Mouse (Mus musculus) neural tube, embryonic 11.5 days (tissue): ENCODE data around the gene Pear1. TPM values are rescaled to one million over a fixed set of nuclear protein-coding genes. Genes with fewer than 3 reads are reported as not detected.
A peak's percentile ranks its signal among the peaks of the same experiment; 100 is the strongest.

Experiments
- ATAC-seq: fragments of 200-750 bp; cut with Nextera tagmentation; 2 replicates; pipeline ENCODE4 v1.8.0; 2017; ENCODE audit warnings: moderate number of reproducible peaks, mild to moderate bottlenecking, moderate TSS enrichment, moderate library complexity; ENCODE audit not compliant: insufficient read depth, low FRiP score, low TSS enrichment
- DNase-seq: peaks from one replicate; pipeline ENCODE4 v3.0.0-alpha.2; 2015; ENCODE audit warnings: low spot score
- H3K27ac ChIP-seq: fragments of 300-500 bp; sonication (generic); 2 replicates; pipeline ENCODE4 v1.5.1; 2014; ENCODE audit warnings: low read depth, mild to moderate bottlenecking, low read length
- H3K27me3 ChIP-seq: fragments of 300-500 bp; sonication (generic); 2 replicates; pipeline ENCODE4 v1.6.1; 2014; ENCODE audit warnings: mild to moderate bottlenecking, low read length, mixed read lengths; ENCODE audit not compliant: control insufficient read depth, insufficient read depth
- H3K36me3 ChIP-seq: fragments of 300-500 bp; sonication (generic); 2 replicates; pipeline ENCODE4 v1.6.1; 2014; ENCODE audit warnings: mild to moderate bottlenecking, low read length, moderate library complexity, mixed read lengths; ENCODE audit not compliant: control insufficient read depth, insufficient read depth
- H3K4me1 ChIP-seq: fragments of 300-500 bp; sonication (generic); 2 replicates; pipeline ENCODE4 v1.6.1; 2014; ENCODE audit warnings: low read length, mixed read lengths; ENCODE audit not compliant: control insufficient read depth, insufficient read depth
- H3K4me2 ChIP-seq: fragments of 300-500 bp; sonication (generic); 2 replicates; pipeline ENCODE4 v1.6.1; 2014; ENCODE audit warnings: low read depth, mild to moderate bottlenecking, moderate library complexity
- H3K4me3 ChIP-seq: fragments of 300-500 bp; sonication (generic); 2 replicates; pipeline ENCODE4 v1.5.1; 2014; ENCODE audit warnings: low read depth, low read length
- H3K9ac ChIP-seq: fragments of 300-500 bp; sonication (generic); 2 replicates; pipeline ENCODE4 v1.6.1; 2014; ENCODE audit warnings: mild to moderate bottlenecking, low read length
- H3K9me3 ChIP-seq: fragments of 300-500 bp; sonication (generic); 2 replicates; pipeline ENCODE4 v1.6.1; 2016; ENCODE audit warnings: low read length; ENCODE audit not compliant: control insufficient read depth
- WGBS: fragments of 180-500 bp; shearing (Covaris S2); extraction: QIAGEN DNeasy Blood & Tissue Kit; methylation state at CpG from one replicate; pipeline ENCODE4 v1.1.7; 2014; 5-methylcytosine and 5-hydroxymethylcytosine counted together
- polyA plus RNA-seq: library from polyadenylated mRNA; unstranded; fragments of >200 nt; fragmentation: Nextera tagmentation; extraction: Ambion mirVana; gene quantifications from 2 replicates; pipeline ENCODE4 v1.2.1, GENCODE M21; 2014

Pear1 gene
- polyA plus RNA-seq, 1 experiment from 2014 or later = 10.2 TPM

DNA sequence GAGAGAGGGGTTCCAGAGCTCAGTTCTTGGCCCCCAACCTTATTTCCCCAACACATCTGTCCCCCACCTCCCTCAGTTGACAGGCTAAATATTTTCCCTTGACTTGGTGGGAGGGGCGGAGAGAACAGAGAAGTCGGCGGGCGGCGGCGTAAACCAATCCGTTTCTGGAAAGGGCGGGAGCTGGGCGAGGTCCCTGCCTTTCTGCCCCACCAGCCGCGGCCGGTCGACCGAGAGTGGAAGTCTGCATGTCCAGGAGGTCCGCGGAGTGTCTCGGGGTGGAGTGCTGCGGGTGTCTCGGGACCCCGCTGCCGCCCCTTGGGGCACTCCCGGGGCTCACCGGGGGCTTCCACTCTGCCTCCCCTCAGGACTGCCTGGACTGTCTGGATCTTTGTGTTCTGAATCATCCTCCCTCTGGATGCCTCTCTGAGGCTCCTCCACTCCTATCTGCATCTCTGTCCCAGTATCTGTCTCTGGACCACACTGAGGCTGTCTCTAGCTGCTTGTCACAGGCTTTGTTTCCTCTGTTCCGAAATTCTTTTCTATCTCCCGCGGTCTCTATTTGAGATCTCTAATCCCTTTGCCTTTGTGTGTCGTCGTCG, 27.3 kb downstream of the Pear1 start, which contains the start of gene Insrr:
Gene Insrr (plus strand): TSS at position 216 of the 599 bp plus-strand sequence.
- whole genome bisulfite sequencing = 1% methylated on average over 29 of the region's 29 CpGs
- H3K9ac ChIP-seq = no peak within 1 kb of the TSS; the same call in 1 of the 2 replicates
- peak within 1 kb of the TSS; percentile 37 for H3K4me2 ChIP-seq
- peaks cover 13% of the 10 kb centered on the region for H3K4me1 ChIP-seq
- DNase-seq = peak; percentile 32
- no peak within 1 kb of the TSS for H3K27ac ChIP-seq
- no peak for ATAC-seq
- peak within 1 kb of the TSS; percentile 21 for H3K4me3 ChIP-seq
- H3K27me3 ChIP-seq = peaks cover 73% of the 10 kb centered on the region
- H3K36me3 ChIP-seq = no peaks in the 10 kb centered on the region
- no peaks in the 10 kb centered on the region for H3K9me3 ChIP-seq

DNA sequence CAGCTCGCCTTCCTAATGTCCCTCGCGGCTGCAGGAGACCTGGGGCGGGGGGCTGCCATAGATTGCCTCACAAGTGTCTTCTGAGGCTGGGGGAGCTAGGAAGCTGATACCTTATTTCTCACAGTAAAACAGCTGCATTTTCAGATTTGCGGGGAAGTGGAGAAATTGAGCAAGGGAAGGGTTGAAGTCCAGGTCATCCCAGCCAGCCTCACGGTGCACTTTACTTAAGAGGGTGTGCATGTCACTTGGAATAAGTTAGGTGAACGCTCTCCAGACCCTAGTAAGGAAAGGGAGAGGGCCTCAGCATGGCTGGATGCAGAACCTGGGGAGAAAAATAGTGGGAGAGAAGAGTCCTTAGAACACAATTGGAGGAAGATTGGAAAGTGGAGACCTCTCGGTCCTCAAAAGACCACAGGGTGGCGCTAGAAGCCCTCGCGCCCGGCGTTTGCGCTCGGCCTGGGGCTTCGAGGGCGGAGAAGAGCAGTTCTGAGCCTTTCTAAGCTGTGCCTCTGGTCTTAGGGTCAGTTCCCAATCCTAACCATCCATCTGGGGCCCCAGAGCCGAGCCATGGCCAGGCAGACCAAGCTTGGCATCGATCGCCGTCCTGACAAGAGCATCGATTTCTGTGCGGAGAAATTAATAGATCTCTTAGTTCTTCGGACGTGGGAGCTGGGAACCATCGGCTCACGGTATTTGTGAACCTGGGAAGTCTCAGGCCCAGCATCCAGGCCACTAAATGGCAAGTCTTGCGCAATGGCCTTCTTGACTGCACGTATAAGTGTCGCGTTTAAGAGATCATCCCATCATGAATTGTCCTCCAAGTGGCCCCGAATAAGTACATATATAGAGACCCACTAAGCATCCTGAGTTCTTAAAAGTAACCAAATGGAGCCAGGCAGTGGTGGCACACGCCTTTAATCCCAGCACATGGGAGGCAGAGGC, 28.5 kb downstream of the Pear1 start:
- H3K4me2 ChIP-seq = peak overlapping the region; percentile 38
- no peak overlapping the region for H3K9ac ChIP-seq
- DNase-seq (peak; percentile 81), ATAC-seq (no peak)
- peaks cover 13% of the 10 kb centered on the region for H3K4me1 ChIP-seq
- WGBS = 16% methylated on average over 33 of the region's 33 CpGs
- no peaks in the 10 kb centered on the region for H3K9me3 ChIP-seq
- peaks cover 70% of the 10 kb centered on the region for H3K27me3 ChIP-seq
- H3K4me3 ChIP-seq = peak overlapping the region; percentile 24; the same call in 1 of the 2 replicates
- no peak overlapping the region for H3K27ac ChIP-seq
- H3K36me3 ChIP-seq = no peaks in the 10 kb centered on the region

DNA sequence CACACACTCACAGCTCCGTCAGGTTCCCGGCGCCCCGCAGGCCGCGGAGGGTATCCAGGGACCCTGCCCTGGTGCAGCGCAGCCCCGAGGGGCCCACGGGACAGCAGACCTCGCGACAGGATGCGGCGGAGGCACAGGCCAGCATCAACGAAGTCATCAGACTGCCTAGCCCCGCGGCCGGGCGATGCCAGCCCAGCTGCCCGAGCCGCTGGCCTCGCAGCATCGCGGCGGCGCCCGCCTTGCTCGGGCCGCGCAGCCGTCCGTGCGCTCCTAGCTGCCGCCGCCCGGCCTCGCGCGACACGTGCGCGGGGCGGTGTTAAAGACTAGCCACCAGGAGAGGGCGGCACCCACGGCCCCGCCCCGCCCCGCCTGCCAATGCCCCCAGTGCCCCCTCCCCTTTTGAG, 29.2 kb downstream of the Pear1 start, which contains the start of gene Ntrk1:
Gene Ntrk1 (minus strand): TSS at position 241 of the 404 bp plus-strand sequence.
- Histone ChIP-seq H3K4me1 (peaks cover 16% of the 10 kb centered on the region), H3K27me3 (peaks cover 69% of the 10 kb centered on the region), H3K9ac (no peak within 1 kb of the TSS), H3K4me2 (peak within 1 kb of the TSS; percentile 38), H3K36me3 (no peaks in the 10 kb centered on the region), H3K27ac (no peak within 1 kb of the TSS), H3K9me3 (no peaks in the 10 kb centered on the region), H3K4me3 (peak within 1 kb of the TSS; percentile 24; the same call in 1 of the 2 replicates)
- ATAC-seq (no peak), DNase-seq (peak; percentile 59)
- WGBS = under 1% methylated on average over 39 of the region's 47 CpGs

DNA sequence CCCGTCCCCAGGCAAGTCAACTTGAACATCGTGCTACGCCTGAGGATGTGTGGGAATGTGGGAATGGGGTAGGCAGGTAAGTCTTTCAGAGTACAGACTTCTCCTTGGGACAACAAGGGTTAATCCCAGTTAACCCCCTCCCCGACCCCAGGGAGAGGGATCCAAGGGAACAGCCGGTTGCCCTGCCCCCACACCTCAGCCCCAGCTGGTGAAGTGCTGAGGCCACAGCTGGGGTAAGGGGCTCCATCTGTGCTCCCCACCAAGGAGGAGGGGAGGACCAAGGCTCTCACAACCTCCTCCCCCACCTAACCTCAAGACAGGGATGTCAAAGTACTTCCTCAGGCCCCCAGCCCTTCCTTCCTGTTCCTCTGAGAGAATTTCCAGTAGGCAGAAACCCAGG, 34.3 kb downstream of the Pear1 start:
- DNase-seq (peak; percentile 45), ATAC-seq (no peak)
- H3K9me3 ChIP-seq = no peaks in the 10 kb centered on the region
- no peak overlapping the region for H3K9ac ChIP-seq
- H3K27ac ChIP-seq = no peak overlapping the region
- peaks cover 30% of the 10 kb centered on the region for H3K27me3 ChIP-seq
- no peaks in the 10 kb centered on the region for H3K36me3 ChIP-seq
- 34% methylated on average over 5 of the region's 5 CpGs for WGBS
- no peak overlapping the region for H3K4me2 ChIP-seq
- H3K4me1 ChIP-seq = peaks cover 15% of the 10 kb centered on the region
- H3K4me3 ChIP-seq = no peak overlapping the region

DNA sequence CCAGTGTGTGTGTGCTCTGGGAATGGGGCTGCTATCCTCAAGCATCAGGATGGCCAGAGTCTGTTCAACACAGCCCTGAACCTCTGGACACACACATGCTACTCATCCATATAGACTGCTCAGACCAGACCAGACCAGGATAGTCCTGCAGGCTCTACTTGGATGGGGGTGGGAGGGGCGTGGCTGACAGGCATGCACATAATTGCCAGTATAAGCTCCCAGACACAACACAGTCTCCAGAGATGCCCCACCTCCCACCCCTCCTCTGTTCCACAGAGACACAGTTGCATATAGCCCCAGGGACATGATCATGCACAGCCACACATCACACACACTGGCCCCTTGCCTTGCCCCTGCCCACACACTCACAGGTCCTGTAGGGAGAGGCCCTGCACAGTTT, 34.9 kb downstream of the Pear1 start:
- Histone ChIP-seq H3K9ac (no peak overlapping the region), H3K4me3 (no peak overlapping the region), H3K4me2 (no peak overlapping the region), H3K36me3 (no peaks in the 10 kb centered on the region), H3K27ac (0 out of 2 replicates have a peak overlapping the region, but pooled peaks have one; percentile 8), H3K27me3 (peaks cover 25% of the 10 kb centered on the region), H3K4me1 (peaks cover 15% of the 10 kb centered on the region), H3K9me3 (no peaks in the 10 kb centered on the region)
- ATAC-seq (no peak), DNase-seq (no peak)
- 52% methylated on average over 1 of the region's 1 CpGs for WGBS

DNA sequence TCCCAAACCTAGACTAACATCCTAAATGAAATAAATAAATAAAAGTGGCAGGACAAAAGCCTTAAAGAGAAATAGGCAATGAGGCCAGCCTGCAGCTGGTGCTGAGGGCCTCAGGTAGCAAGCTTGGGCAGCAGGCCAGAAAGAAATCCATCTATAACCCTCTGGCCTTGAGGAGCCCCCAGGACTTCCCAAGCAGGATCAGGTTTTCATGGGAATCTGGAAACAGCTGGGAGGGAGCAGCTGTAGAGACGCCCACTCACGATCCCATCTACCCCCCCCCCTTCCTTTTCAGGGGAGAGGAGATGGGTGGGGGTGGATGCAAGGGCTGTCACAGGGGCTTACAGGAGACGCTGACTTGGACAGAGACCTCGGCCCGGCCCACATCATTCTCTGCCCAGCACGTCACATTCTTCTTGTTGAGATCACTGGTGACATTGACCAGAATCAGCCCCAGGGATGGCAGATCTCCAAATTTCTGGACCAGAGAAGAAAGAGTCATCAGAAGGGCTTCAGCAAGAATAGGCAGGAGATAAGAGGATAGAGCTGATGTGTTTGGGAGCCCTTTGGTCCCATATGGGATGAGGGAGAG, 38.4 kb downstream of the Pear1 start:
- H3K36me3 ChIP-seq = no peaks in the 10 kb centered on the region
- no peak overlapping the region for H3K4me2 ChIP-seq
- H3K27ac ChIP-seq = no peak overlapping the region
- peaks cover 15% of the 10 kb centered on the region for H3K4me1 ChIP-seq
- no peaks in the 10 kb centered on the region for H3K27me3 ChIP-seq
- no peak for ATAC-seq
- no peaks in the 10 kb centered on the region for H3K9me3 ChIP-seq
- 65% methylated on average over 6 of the region's 6 CpGs for WGBS
- H3K9ac ChIP-seq = no peak overlapping the region
- DNase-seq = no peak
- H3K4me3 ChIP-seq = no peak overlapping the region

DNA sequence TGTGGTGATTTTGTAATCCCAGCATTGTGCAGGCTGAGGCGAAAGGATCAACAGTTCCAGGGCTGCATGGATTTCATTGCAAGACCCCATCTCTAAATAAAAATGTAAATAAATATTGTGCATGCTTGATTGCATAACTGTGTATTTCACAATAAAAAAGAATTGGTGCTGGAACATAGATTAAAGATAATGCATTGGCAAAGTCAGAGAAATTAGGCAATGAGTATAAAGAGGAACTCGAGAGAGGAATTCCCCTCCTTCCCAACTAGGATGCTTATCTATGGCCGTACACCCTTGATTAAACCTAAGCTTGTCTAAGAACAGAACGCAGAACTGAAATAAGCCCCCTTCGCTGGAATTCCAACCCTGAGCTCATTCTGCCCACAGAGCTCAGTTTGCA, 39.0 kb downstream of the Pear1 start:
- peaks cover 14% of the 10 kb centered on the region for H3K4me1 ChIP-seq
- no peak for ATAC-seq
- no peaks in the 10 kb centered on the region for H3K36me3 ChIP-seq
- no peaks in the 10 kb centered on the region for H3K27me3 ChIP-seq
- H3K27ac ChIP-seq = no peak overlapping the region
- no peak overlapping the region for H3K4me3 ChIP-seq
- no peaks in the 10 kb centered on the region for H3K9me3 ChIP-seq
- no peak overlapping the region for H3K9ac ChIP-seq
- WGBS = 86% methylated on average over 5 of the region's 5 CpGs
- H3K4me2 ChIP-seq = no peak overlapping the region
- DNase-seq = no peak

DNA sequence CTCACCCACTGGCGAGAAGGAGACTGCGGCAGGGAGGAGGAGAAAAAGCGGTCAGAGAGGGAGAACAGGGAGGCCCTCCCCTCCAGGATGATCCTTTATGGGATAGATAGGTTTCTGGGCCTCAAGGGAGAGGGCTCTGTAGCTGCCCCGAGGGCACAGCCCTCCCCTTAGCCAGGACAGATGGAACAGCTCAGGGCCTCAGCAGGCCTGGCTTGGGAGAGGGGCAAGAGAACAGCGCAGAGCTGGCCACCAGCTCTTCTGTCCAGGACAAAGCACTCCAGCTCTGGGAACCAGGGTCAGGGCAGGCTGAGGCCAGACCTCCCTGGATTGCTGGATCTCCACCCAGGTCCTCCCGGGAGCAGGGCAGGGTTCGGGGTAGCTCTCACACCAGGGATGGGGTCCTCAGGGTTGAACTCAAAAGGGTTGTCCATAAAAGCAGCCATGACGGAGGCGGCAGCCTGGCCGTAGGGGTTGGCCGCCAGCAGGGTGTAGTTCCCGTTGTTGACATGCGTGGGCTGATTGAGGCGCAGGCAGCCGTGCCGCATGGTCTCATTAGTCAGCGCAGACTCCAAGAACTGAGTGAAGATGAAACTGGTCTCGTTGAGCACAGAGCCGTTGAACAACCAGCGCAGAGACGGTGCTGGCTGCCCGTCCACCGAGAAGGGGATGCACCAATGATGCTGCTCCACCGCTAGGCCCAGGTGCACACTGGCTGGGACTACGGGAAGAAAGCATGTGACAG, 40.7 kb downstream of the Pear1 start:
- no peak for ATAC-seq
- H3K4me2 ChIP-seq = no peak overlapping the region
- no peak overlapping the region for H3K9ac ChIP-seq
- H3K4me1 ChIP-seq = peaks cover 6% of the 10 kb centered on the region; the same call in 1 of the 2 replicates
- WGBS = 82% methylated on average over 24 of the region's 25 CpGs
- no peaks in the 10 kb centered on the region for H3K9me3 ChIP-seq
- DNase-seq = no peak
- H3K36me3 ChIP-seq = no peaks in the 10 kb centered on the region
- no peak overlapping the region for H3K4me3 ChIP-seq
- no peaks in the 10 kb centered on the region for H3K27me3 ChIP-seq
- H3K27ac ChIP-seq = no peak overlapping the region
